Mouse (Mus musculus) cerebellum, postnatal 25 days (tissue): Measurements from ENCODE around the gene Eef1akmt1.

ENCODE experiments used
- DNase-seq, 2 experiments: peaks; one replicate each; pipeline ENCODE4 v3.0.0; 2021; ENCODE audit warnings: mixed read lengths in 2 of 2

The Eef1akmt1 gene

DNA sequence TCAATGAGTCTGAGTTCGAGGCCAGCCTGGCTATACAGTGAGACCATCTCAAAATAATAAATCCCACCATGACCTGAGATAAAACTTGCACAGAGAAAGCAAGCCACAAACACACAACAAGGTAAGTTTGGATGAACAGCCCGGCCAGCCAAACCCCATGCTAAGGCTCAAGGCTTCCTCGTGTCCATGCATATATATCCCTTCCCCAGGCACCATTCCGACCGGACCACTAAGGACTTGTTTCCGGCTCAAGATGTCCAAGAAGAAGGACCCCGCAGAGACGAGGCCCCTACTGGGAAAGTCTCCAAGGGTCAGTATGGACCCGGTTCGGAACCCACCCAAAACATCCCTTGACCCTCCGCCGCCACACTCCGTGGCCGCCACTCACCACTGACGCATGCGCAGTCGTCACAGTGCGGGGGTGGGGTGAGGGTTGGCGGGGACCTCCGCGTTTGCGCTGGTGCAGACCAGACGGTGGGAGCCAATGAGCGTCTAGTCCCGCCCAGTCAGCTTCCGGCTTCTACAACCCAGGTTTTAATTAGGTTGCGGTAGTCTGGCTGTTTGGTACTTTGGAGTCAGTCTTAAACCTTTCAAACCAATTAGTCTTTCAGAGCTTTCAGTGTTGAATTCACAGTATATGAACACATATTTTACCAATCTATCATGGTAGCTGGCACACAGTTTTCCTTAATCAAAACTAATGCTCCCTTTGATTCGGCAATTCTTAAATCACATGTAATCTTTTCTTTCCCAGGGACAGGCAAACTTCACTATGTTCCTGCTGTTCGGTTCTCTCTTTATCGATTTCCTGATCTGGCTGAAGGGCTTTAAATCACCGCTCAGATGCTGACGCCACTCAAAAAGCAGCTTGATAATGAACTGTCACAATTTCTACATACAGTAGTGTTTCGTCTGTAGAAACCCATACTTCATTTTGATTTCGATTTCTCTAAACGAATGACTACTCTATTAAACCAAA is at the start of gene Eef1akmt1:
Gene Eef1akmt1, minus strand, starts transcription at position 458 of the 979 bp plus-strand sequence.
- peak; percentile 98 to 99 for DNase-seq

DNA sequence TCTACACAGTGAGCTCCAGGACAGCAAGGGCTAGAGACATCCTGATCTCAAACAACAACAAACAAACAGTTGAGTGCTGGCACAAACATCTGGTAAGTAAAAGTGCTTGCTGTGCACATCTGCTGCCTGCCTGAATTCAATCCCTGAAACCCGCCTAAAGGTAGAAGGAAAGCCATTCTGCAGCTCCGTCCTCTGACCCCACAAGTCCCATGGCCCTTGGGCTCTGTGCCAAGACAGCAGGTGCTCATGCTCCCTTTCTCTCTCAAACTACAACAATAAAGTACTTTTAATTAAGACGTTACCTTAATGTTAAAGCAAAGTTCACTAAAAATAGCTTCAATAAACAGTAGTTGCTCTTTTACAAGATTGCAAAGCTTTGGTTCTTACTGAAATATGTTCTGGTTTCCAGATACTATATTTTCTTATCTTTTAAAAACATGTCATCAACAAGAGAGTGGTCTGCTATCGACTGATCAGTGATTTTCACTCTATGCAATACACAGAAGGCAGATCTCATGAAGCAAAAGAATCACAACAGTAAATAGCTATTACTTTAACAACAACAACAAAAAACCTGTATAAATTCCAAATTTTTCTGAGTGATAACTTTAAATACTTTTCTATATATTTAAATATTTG is 49.3 kb upstream of the Eef1akmt1 start:
- DNase-seq, result peak; percentile 41 to 63

DNA sequence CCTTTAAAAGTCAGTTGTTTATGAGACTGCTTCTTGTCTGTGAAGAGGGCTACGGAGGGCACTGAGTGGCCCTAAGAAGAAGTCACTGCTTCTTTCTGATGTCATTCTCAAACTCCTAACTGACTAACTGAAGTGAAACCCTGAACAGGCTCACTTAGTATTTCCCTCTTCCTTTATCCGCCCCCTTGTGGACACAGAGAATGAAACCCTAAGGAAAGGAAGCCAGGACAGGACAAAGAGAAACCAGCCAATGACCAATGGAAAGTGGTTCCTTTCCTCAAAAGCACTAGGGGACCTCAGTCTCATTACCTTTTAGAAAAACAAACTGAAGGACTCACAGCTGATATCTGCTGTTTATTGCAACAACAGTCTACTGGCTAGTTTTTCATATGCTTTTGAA is 48.1 kb upstream of the Eef1akmt1 start:
- peak in 1 of 2 experiments; percentile 48 for DNase-seq

DNA sequence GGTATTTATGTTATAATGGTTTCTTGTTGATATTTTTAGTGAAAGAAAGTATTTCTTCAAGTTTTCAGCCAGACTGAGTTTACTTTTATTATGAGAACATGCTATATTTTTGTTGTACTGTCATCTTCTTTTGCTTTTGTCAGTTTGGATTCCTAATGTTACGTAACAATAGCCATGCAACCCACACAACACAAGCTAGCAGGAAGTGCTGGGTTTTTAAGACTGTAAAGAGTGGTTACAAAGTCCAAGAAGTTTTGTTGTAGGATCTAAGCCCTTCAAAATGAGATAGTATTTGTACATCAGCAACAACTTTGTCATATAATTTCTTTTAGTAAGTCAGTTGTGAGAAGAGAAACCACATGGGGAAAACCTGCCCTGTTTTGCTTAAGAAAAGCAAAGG is 46.3 kb upstream of the Eef1akmt1 start:
- DNase-seq, result no peak

DNA sequence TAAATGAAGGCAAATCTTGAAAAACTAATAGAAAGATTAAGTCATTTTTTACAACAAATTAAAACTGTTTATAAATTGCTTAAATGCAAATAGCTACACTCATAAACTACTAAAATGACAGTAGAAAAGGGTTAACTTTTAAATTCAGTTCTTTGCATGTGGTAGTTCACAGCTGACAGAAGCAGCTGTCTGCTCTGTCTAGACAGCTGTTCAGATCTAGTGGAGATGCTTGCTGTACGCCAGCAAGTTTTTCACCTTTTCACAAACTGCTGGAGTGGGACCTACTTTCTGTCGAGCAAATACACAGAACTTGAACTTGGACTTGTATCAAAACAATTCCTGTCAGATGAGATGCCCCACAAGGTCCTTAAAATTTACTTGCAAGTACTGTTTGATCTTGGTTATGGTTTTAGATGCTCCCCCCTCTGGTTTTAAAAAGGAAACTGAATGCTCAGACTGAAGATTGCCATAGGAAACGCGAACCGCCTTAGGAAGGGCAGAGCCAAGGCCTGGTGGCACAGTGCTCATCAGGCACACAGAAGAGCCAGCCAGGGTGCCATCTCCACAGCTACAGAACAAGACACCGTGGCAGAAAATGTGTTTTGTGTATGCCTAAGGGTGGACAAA is 45.0 kb upstream of the Eef1akmt1 start:
- no peak for DNase-seq

DNA sequence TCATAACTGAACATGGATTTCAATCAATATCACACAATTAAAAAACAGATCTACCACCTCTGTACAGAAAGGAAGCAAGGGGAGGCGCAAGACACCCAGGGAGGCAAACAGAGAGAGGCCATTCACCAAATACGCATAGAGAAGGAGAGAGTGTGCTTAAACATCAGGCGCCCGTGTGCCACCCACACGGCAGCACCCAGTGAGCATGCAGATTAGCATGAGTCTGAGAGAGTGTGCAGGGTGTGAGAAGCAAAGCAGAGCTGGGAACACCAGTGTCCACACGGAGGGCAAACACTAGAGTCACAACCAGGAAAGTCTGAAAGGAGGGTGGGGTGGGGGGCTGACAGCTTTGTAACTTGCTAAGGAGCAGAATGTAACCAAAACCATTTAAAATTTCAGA is 44.4 kb upstream of the Eef1akmt1 start:
- DNase-seq, result no peak

DNA sequence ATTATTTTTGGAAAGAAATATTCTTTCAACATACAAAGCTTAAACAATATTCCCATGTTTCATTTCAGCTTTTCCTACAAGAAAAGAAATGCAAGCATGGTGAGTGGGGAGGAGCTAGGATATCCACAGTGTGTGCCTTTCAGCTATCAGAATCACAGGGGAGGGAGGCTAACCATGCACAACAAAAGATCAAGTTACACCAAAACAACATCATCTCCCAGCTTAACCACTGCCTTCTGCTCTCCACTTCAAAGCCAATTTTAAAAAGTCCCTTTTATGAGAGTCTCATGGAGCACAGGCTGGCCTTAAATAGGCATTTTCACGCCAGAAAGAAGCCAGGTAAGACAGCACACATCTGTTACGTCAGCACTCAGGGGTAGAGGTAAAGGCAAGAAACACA is 39.6 kb upstream of the Eef1akmt1 start:
- DNase-seq, result no peak

DNA sequence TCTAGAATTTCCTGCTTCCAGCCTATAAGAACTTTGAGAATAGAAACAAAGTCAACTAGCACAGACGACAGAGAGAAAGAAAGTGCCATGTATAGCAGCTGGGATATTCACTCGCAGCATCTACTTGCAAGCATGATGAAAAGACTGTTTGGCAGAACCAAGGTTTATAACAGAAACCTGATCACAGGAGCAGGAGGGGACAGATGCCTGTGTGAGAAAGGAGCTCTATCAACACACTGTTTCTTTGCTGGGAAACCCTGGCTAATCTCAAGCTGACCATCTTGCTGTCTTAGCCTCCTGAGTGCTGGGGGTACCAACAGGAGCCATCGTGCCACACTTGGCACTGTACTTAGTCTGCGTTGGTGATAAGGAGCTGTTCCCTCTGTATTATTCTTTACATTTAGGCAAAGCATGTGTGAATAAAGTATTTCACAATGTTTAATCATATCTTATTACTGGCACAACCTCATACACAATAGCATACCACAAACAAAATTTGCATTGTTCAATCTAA is 38.5 kb upstream of the Eef1akmt1 start:
- DNase-seq, result no peak

DNA sequence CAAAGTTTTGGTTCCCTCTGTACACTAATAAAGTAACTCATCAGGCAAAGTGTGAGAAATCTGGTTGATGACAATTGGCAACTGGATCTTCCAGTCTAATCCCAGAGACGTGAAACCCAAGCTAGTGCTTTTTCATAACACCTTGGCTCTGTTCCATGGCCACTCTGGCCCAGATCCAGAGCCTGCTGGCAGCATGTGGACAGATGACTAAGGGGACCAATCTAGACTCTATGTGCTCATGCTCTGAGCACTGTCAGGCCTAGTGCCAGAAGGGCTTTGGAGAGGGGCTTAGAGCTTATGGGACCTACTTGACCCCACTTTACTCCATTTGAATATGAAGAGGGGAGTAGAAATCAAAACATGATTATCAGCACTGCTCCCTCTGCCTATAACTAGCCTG is 36.1 kb upstream of the Eef1akmt1 start:
- peak; percentile 97 to 98 for DNase-seq

DNA sequence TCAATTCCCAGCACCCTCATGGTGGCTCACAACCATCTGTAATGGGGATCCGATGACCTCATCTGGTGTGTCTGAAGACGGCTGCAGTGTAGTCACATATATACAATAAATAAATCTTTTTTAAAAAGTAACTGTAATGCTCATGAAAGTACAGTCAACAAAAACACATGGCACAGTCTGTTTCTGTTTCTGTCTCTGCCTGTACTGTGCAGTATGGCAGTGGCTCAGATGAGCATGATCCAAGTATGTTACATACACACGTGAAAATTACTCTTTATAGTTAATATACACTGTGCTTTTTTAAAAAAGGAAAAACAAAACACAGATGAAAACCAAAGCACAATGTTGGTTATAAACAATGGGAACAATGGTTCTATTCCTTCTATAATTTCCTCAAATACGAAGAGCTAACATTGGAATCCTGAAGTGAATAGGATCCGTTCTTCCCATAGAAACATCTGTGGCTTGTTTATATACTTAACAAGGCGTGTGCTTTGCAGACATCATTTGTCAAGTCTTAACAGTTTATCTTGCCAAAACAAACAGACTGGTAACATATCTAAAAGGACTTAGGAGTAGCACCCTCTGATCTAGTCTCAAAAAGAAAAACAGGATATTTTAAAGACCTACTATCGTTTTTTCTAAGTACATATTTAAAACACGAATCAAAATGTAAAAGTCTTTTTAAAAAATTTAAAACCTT is 35.4 kb upstream of the Eef1akmt1 start:
- no peak for DNase-seq

DNA sequence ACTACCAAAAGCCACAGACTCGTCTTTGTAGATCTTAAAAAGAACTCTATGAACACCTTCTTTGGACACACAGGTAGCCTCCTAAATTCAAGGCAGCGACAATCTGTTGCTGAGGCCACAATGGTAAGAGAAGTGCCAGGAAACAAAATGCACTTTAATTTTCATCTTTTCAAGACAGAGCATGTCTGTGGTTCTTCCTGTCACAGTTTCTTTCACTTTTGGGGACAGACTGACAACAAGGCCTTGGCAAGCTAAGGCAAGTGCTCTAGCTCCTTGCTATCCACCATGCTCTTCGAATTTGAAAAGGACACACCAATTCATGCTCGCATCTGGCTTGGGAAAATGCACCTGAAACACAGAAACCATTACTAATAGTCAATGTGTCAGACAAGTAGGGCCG is 21.9 kb upstream of the Eef1akmt1 start:
- DNase-seq, result no peak

DNA sequence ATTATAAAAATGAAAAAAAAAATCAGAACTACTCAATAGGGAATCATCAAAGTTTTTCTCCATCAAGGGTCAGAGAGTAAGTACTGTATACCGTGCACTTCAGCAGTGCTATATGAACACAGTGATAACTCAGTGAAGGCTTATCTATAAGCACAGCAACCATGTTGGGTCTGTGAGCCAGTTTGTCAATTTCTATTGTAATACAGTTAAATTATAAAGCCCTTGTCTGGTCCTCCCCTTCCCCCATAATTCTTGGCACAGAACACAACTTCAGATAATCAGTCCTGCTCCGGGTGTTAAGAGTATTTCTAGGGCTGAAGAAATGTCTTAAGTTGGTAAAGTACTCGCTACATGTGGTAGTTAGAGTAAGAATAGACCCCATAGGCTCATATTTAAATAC is 20.4 kb upstream of the Eef1akmt1 start:
- no peak for DNase-seq

DNA sequence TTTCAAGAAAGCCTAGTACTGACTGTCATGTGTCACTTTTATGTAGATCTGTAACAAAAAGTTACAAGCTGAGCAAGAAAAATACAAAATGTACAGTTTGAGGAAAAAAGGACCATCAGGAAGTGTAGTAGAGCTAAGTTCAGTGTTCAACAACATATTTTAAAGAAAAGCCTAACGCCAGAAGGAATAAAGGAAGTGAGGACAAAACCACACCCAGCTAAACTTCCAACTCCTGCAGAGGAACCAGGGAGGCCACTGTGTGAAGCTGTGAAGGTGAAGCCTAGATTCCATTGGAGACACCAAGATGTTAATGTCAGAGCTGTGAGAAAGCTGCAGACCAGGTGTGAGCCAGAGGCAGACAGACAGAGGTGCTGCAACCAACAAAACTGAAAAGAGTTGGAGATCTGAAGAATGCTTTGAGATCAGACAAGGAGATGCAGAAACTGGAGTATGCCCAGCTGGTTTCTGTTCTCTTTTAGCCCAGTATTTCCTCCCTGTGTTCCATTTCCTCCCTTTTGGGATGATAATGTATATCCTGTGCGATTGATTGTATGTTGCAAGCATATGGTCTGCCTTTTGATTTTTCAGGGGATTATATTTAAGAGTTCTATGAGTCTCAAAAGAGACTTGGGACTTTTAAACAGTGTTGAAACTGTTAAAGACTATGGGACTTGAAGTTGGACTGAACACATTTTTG is 5.1 kb upstream of the Eef1akmt1 start:
- no peak for DNase-seq

DNA sequence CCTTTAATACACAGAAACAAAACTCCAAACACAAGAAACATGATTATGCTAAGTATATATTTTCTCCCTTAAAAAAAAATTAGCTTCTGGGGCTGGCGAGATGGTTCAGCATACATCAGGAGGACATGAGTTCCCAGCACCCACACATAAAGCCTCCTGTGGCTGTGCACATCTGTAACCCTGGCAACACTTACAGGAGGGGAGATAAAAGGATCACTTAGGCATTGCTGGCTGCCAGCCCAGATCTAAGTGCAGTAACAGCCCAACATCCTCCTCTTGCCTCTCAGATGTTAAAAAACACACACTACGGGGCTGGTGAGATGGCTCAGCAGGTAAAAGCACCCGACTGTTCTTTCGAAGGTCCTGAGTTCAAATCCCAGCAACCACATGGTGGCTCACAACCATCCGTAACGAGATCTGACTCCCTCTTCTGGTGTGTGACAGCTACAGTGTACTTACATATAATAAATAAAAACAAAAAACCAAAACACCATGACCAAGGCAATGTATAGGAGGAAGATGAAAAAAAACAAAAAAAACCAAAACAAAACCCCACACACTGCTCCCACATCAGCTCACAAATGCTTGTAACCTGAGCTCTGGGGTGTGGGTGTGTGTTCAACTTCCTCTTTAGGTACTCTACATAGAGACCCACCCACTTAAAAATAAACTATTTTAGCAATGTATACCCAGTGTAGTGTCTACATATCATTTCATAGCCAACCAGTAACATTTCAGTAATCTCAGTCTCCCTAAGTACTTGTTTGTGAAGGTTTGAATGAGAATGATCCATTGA is 3.6 kb upstream of the Eef1akmt1 start:
- no peak for DNase-seq

DNA sequence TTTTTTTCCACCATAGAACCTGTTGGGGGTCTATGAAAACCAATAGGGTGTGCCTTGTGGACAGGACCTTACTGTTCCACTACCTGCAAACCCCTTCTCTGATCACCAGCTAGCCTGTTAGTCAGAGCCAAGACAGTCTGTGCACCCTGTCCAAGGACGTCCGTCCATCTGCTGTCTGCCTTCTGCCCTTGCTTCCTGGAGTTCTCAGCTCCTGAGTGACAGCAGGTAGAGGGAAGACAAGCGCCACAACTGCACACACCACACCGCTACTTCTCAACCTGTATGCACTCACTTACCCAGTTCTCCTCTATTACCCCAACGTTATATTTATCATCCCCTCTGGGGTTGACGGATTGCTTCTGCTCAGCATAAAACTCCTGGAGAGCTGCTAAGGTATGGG is 5.8 kb downstream of the Eef1akmt1 start:
- peak; percentile 51 for DNase-seq

DNA sequence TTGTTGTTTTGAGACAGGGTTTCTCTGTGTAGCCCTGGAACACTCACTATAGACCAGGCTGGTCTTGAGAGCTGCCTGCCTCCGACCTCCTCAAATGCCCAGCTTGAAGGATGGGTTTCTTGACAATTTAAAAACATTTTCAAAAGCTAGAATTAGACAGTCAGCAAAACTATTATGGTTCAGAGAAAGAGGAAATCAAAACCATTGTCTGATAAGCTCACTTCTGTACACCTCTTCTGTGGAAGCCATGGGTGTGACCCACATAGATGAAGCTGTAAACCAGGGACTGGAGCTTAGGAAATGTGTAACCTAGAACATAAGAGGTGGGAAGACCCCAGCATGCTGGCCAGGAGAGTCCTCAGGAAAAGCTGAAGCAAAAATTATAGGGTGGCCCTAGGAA is 14.5 kb downstream of the Eef1akmt1 start:
- DNase-seq, result no peak

DNA sequence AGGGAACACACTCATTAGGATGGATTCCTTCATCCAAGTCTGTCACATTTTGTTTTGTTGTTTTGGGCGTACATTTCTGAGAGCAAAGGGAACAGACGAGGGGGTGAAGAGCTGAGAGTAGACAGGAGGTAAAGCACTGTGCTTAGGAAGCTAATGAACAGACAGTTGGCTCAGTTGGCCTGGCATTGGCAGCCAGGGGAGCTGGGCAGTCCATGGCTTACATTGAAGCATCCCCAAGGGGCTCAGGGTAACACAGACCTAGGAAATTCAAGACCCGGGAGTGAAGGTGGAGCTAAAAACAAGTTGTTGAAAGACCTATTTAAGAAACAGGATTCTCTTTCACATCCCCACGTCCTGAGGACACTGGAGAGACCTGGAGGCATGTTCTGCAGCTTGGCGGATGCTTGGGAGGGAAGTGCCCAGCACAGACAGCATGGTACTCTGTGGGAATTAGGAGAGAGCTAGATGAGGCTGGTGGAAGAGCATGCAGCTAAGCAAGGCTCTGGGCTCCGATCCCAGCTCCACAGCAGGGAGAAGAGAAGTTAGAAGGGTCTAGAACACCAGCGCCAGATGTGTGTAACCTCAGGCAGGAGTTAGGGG is 15.8 kb downstream of the Eef1akmt1 start:
- DNase-seq, result peak; percentile 52 to 53

DNA sequence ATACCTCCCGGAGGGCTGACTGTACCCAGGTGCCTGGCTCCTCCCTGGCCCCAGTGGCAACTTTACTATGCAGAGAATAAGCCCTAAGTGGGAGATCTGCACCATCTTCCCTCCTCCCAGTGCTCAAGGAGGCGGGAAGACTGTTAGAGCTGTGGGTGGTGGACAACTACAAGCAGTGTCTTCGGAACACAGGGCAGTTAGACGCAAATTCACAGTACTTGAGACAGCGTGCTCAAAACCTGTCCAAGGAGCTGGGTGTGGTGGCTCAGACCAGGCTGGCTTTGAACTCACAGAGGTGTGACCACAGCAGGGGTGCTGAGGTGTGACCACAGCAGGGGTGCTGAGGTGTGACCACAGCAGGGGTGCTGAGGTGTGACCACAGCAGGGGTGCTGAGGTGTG is 17.0 kb downstream of the Eef1akmt1 start:
- no peak for DNase-seq

DNA sequence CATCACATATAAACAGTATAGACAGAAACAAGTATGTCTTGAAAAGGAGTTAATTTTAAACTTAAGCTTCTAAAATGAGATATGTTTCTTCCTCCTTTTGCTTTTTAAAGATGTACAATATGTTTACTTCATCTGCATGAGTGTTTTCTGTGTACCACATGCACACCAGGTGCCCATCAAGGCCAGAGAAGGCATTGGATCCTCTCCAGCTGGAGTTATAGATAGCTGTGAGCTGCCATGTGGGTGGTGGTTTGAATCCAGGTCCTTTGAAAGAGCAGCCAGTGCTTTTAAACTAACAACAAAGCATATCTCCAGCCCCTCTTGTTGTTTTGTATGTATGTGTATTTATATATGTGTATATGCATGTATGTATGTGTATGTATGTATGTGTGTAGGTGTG is 18.5 kb downstream of the Eef1akmt1 start:
- DNase-seq, result no peak

DNA sequence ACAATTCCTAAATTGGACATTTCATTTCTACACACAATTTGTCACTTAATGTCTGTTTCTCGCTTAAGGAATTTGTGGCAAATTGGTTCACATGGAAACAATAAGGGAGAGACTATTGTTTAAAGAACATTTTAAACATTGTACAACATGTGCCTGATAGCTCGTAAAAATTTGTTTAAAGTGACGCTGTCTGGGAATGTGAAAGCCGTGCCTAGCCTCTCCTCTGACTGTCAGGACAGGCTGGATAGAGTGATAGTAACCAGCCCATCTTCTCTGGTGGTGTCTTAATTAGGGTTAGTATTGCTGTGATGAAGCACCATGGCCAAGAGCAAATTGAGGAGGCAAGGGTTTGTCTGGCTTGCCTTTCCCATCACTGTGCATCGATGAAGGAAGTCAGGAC is 24.4 kb downstream of the Eef1akmt1 start:
- no peak for DNase-seq

DNA sequence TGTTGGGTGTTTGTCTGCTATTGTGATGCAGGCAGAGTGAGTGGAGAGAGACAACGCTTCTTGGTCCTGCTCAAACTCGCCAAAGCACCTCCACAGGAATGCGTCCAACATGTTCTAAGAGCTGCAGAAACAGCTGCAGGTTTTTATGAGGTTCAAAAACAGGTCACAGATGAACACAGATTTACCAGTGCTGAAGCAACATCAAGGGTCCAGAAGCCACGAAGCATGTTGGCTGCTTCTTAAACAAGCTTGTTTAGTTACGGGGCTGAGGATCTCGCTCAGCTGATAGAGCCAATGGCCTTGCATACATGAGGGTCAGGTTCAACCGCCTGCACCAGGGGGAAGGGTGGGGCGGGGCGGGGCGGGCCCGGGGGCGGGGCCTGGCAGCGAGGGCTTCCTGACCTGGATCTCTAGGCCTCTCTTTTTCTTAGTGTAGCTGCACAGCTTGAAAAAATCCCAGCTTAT is 24.8 kb downstream of the Eef1akmt1 start:
- DNase-seq, result no peak
